Mouse (Mus musculus) forebrain, postnatal 0 days (tissue): ENCODE data around the gene Adtrp. TPM values are rescaled to one million over a fixed set of nuclear protein-coding genes. Genes with fewer than 3 reads are reported as not detected.

Experiments
- ATAC-seq: fragments of 200-750 bp; cut with Nextera tagmentation; 2 replicates; pipeline ENCODE4 v1.8.0; 2017; ENCODE audit warnings: mild to moderate bottlenecking, moderate library complexity
- DNase-seq: peaks from one replicate; pipeline ENCODE4 v3.0.0-alpha.2; 2015
- H3K27ac ChIP-seq: fragments of 300-500 bp; sonication (generic); 2 replicates; pipeline ENCODE4 v1.5.1; 2014; ENCODE audit warnings: low read depth, mild to moderate bottlenecking, antibody characterized with exemption, low read length, moderate library complexity, mixed read lengths
- H3K27me3 ChIP-seq: fragments of 300-500 bp; sonication (generic); 2 replicates; pipeline ENCODE4 v1.6.1; 2014; ENCODE audit warnings: mild to moderate bottlenecking, low read length, mixed read lengths; ENCODE audit not compliant: insufficient read depth
- H3K36me3 ChIP-seq: fragments of 300-500 bp; sonication (generic); 2 replicates; pipeline ENCODE4 v1.6.1; 2014; ENCODE audit warnings: mild to moderate bottlenecking, moderate library complexity; ENCODE audit not compliant: insufficient read depth
- H3K4me1 ChIP-seq: fragments of 300-500 bp; sonication (generic); 2 replicates; pipeline ENCODE4 v1.6.1; 2014; ENCODE audit warnings: antibody characterized with exemption; ENCODE audit not compliant: insufficient read depth
- H3K4me2 ChIP-seq: fragments of 300-500 bp; sonication (generic); 2 replicates; pipeline ENCODE4 v1.6.1; 2014; ENCODE audit warnings: low read depth, mild to moderate bottlenecking, moderate library complexity
- H3K4me3 ChIP-seq: fragments of 300-500 bp; sonication (generic); 2 replicates; pipeline ENCODE4 v1.5.1; 2014; ENCODE audit warnings: low read depth, low read length, mixed read lengths
- H3K9ac ChIP-seq: fragments of 300-500 bp; sonication (generic); 2 replicates; pipeline ENCODE4 v1.6.1; 2014; ENCODE audit warnings: mild to moderate bottlenecking
- H3K9me3 ChIP-seq: fragments of 300-500 bp; sonication (generic); 2 replicates; pipeline ENCODE4 v1.6.1; 2016; ENCODE audit warnings: low read length
- CTCF ChIP-seq: sonication (generic); IDR thresholded peaks from 2 replicates; pipeline ENCODE4 v1.5.1; 2016; ENCODE audit warnings: antibody characterized with exemption, control low read depth, low read depth
- WGBS: fragments of 180-500 bp; shearing (Covaris S2); extraction: QIAGEN DNeasy Blood & Tissue Kit; methylation state at CpG from one replicate; pipeline ENCODE4 v1.1.7; 2014; 5-methylcytosine and 5-hydroxymethylcytosine counted together
- polyA plus RNA-seq: library from polyadenylated mRNA; unstranded; fragments of >200 nt; fragmentation: Nextera tagmentation; extraction: Ambion mirVana; gene quantifications from 2 replicates; pipeline ENCODE4 v1.2.1, GENCODE M21; 2015
- total RNA-seq: library from RNA; depleted of rRNA; stranded (reverse); fragments of >200 nt; gene quantifications from 2 replicates; pipeline ENCODE4 v1.2.3, GENCODE M21; 2014; rRNA removed

The Adtrp gene
- total and polyA plus RNA-seq, 2 experiments from 2014 or later = not detected

GRCm38 (mm10) chr13:41746971-41747615, 100.4 kb downstream of the Adtrp start:
- H3K4me1 ChIP-seq = peaks cover 7% of the 10 kb centered on the region; the same call in 1 of the 2 replicates
- no peaks in the 10 kb centered on the region for H3K36me3 ChIP-seq
- peak; percentile 65 for TF ChIP-seq CTCF
- 0 out of 2 replicates have a peak overlapping the region, but pooled peaks have one; percentile 40 for H3K27ac ChIP-seq
- H3K9me3 ChIP-seq = no peaks in the 10 kb centered on the region
- ATAC-seq (peak; percentile 54), DNase-seq (peak; percentile 78)
- H3K4me3 ChIP-seq = no peak overlapping the region
- no peaks in the 10 kb centered on the region for H3K27me3 ChIP-seq
- H3K4me2 ChIP-seq = no peak overlapping the region
- H3K9ac ChIP-seq = no peak overlapping the region
- 43% methylated on average over 8 of the region's 8 CpGs for WGBS

- Histone ChIP-seq H3K4me1 (no peaks in the 10 kb centered on the region), H3K4me2 (no peak overlapping the region), H3K9ac (no peak overlapping the region), H3K4me3 (no peak overlapping the region), H3K27me3 (no peaks in the 10 kb centered on the region), H3K36me3 (no peaks in the 10 kb centered on the region), H3K9me3 (no peaks in the 10 kb centered on the region), H3K27ac (no peak overlapping the region)
- WGBS = 88% methylated on average over 5 of the region's 5 CpGs
- ATAC-seq (no peak), DNase-seq (no peak)
- TF ChIP-seq CTCF = no peak
Observed at GRCm38 (mm10) chr13:41740456-41741085, 106.9 kb downstream of the Adtrp start.

GRCm38 (mm10) chr13:41737628-41738309, 109.7 kb downstream of the Adtrp start:
- H3K4me1 ChIP-seq = no peaks in the 10 kb centered on the region
- no peak overlapping the region for H3K4me3 ChIP-seq
- ATAC-seq = peak; percentile 89

GRCm38 (mm10) chr13:41729660-41730059, 117.8 kb downstream of the Adtrp start:
- Histone ChIP-seq H3K9ac (no peak overlapping the region), H3K36me3 (no peaks in the 10 kb centered on the region), H3K4me3 (no peak overlapping the region), H3K4me2 (no peak overlapping the region), H3K27me3 (no peaks in the 10 kb centered on the region), H3K27ac (no peak overlapping the region), H3K4me1 (no peaks in the 10 kb centered on the region), H3K9me3 (no peaks in the 10 kb centered on the region)
- ATAC-seq = no peak
- no peak for DNase-seq
- TF ChIP-seq CTCF = no peak
- 93% methylated on average over 8 of the region's 8 CpGs for WGBS

More at GRCm38 (mm10) chr13:41737628-41738309, 109.7 kb downstream of the Adtrp start:
- H3K9me3 ChIP-seq = no peaks in the 10 kb centered on the region
- DNase-seq = peak; percentile 61
- no peak overlapping the region for H3K27ac ChIP-seq
- no peak overlapping the region for H3K4me2 ChIP-seq
- H3K27me3 ChIP-seq = no peaks in the 10 kb centered on the region
- WGBS = 32% methylated on average over 10 of the region's 10 CpGs
- no peak overlapping the region for H3K9ac ChIP-seq
- no peak for TF ChIP-seq CTCF
- no peaks in the 10 kb centered on the region for H3K36me3 ChIP-seq

- 78% methylated on average over 3 of the region's 3 CpGs for WGBS
- Histone ChIP-seq H3K4me2 (no peak overlapping the region), H3K9ac (no peak overlapping the region), H3K27ac (no peak overlapping the region), H3K27me3 (no peaks in the 10 kb centered on the region), H3K4me3 (no peak overlapping the region), H3K4me1 (no peaks in the 10 kb centered on the region), H3K36me3 (no peaks in the 10 kb centered on the region), H3K9me3 (no peaks in the 10 kb centered on the region)
- ATAC-seq (no peak), DNase-seq (no peak)
- TF ChIP-seq CTCF = no peak
Observed at GRCm38 (mm10) chr13:41727803-41728202, 119.7 kb downstream of the Adtrp start.

- H3K4me1 ChIP-seq = no peaks in the 10 kb centered on the region
- H3K27ac ChIP-seq = no peak overlapping the region
- H3K27me3 ChIP-seq = no peaks in the 10 kb centered on the region
- H3K9ac ChIP-seq = no peak overlapping the region
- H3K9me3 ChIP-seq = no peaks in the 10 kb centered on the region
- DNase-seq (no peak), ATAC-seq (peak; percentile 25; the same call in 1 of the 2 replicates)
- TF ChIP-seq CTCF = no peak
- H3K36me3 ChIP-seq = no peaks in the 10 kb centered on the region
- H3K4me2 ChIP-seq = no peak overlapping the region
- 62% methylated on average over 16 of the region's 16 CpGs for WGBS
- no peak overlapping the region for H3K4me3 ChIP-seq
Observed at GRCm38 (mm10) chr13:41719331-41719730, 128.2 kb downstream of the Adtrp start.

- Histone ChIP-seq H3K4me2 (no peak overlapping the region), H3K9me3 (no peaks in the 10 kb centered on the region), H3K9ac (no peak overlapping the region), H3K27me3 (no peaks in the 10 kb centered on the region), H3K36me3 (no peaks in the 10 kb centered on the region), H3K4me3 (no peak overlapping the region), H3K4me1 (no peaks in the 10 kb centered on the region), H3K27ac (no peak overlapping the region)
- ATAC-seq (no peak), DNase-seq (no peak)
- WGBS = 90% methylated on average over 4 of the region's 4 CpGs
- no peak for TF ChIP-seq CTCF
Observed at GRCm38 (mm10) chr13:41718051-41718450, 129.4 kb downstream of the Adtrp start.

Other genes with a start within 250 kb of the Adtrp start
- 32.9 and 35.6 TPM in 2 replicates for gene Tmem170b, start 241.8 kb downstream of the Adtrp start, total RNA-seq
- 19.2 and 33.7 TPM in 2 replicates for gene Tmem170b, start 241.8 kb downstream of the Adtrp start, polyA plus RNA-seq
- 19.9 and 26.7 TPM in 2 replicates for gene Hivep1, start 204.3 kb upstream of the Adtrp start, total RNA-seq
- gene Hivep1, start 204.3 kb upstream of the Adtrp start, polyA plus RNA-seq = 10.8 and 16.6 TPM in 2 replicates